Mouse (Mus musculus) thymus, postnatal 25 days (tissue): ENCODE results near the gene Dgcr8.
"Not testable (repeated sequence)": the region's sequence is repeated elsewhere in the genome, so short reads cannot be mapped to it uniquely, and the experiment has no call there.

ENCODE experiments used
- DNase-seq: peaks from one replicate; pipeline ENCODE4 v3.0.0; 2022

Dgcr8 gene

GRCm38 (mm10) chr16:18289067-18289588, at the start of gene Dgcr8:
Gene Dgcr8, minus strand, starts transcription at chr16:18289246.
- peak; percentile 98 for DNase-seq

- no peak for DNase-seq
These were observed 48.2 kb upstream of the Dgcr8 start for GRCm38 (mm10) chr16:18337261-18337660.

GRCm38 (mm10) chr16:18335981-18336380, 46.9 kb upstream of the Dgcr8 start:
- no peak for DNase-seq

- DNase-seq = no peak
These were observed 44.9 kb upstream of the Dgcr8 start for GRCm38 (mm10) chr16:18333976-18334375.

GRCm38 (mm10) chr16:18328524-18328923, 39.5 kb upstream of the Dgcr8 start:
- DNase-seq = no peak

- DNase-seq = no peak
These were observed 38.9 kb upstream of the Dgcr8 start for GRCm38 (mm10) chr16:18327936-18328335.

GRCm38 (mm10) chr16:18325741-18326140, 36.7 kb upstream of the Dgcr8 start:
- peak; percentile 56 for DNase-seq

- DNase-seq = no peak
These were observed 35.0 kb upstream of the Dgcr8 start for GRCm38 (mm10) chr16:18324031-18324430.

GRCm38 (mm10) chr16:18323460-18323859, 34.4 kb upstream of the Dgcr8 start:
- DNase-seq = no peak

GRCm38 (mm10) chr16:18321443-18321842, 32.4 kb upstream of the Dgcr8 start:
- no peak for DNase-seq

- DNase-seq = no peak
These were observed 29.9 kb upstream of the Dgcr8 start for GRCm38 (mm10) chr16:18318992-18319391.

GRCm38 (mm10) chr16:18308159-18308558, 19.1 kb upstream of the Dgcr8 start:
- DNase-seq = no peak

GRCm38 (mm10) chr16:18289614-18290013, 568 bp upstream of the Dgcr8 start:
- DNase-seq = not testable (repeated sequence)

- no peak for DNase-seq
These were observed 425 bp downstream of the Dgcr8 start for GRCm38 (mm10) chr16:18288581-18289061.

GRCm38 (mm10) chr16:18288166-18288565, 880 bp downstream of the Dgcr8 start:
- DNase-seq = peak; percentile 12

GRCm38 (mm10) chr16:18275166-18275565, 13.9 kb downstream of the Dgcr8 start:
- DNase-seq = no peak

GRCm38 (mm10) chr16:18268182-18268581, 20.9 kb downstream of the Dgcr8 start:
- peak; percentile 27 for DNase-seq

GRCm38 (mm10) chr16:18265024-18265423, 24.0 kb downstream of the Dgcr8 start:
- no peak for DNase-seq

- no peak for DNase-seq
These were observed 30.8 kb downstream of the Dgcr8 start, which contains the start of gene Gm49776 for GRCm38 (mm10) chr16:18258221-18258620. Gene Gm49776, minus strand, starts transcription at chr16:18258321.

GRCm38 (mm10) chr16:18253866-18254265, 35.2 kb downstream of the Dgcr8 start:
- DNase-seq = no peak

GRCm38 (mm10) chr16:18252736-18253135, 36.3 kb downstream of the Dgcr8 start:
- no peak for DNase-seq

GRCm38 (mm10) chr16:18250828-18251790, 37.9 kb downstream of the Dgcr8 start:
- DNase-seq = no peak

- DNase-seq = no peak
These were observed 38.8 kb downstream of the Dgcr8 start for GRCm38 (mm10) chr16:18250231-18250630.

GRCm38 (mm10) chr16:18249364-18249967, 39.6 kb downstream of the Dgcr8 start:
- DNase-seq = peak; percentile 52
